Mouse (Mus musculus) heart, embryonic 14.5 days (tissue): Measurements from ENCODE around the gene Lrrc2. TPM values are rescaled to one million over a fixed set of nuclear protein-coding genes. Genes with fewer than 3 reads are reported as not detected.

ENCODE experiments used
- ATAC-seq: fragments of 200-750 bp; cut with Nextera tagmentation; 2 replicates; pipeline ENCODE4 v1.8.0; 2017; ENCODE audit warnings: low read depth, moderate TSS enrichment; ENCODE audit not compliant: insufficient number of reproducible peaks, insufficient read depth, low FRiP score
- H3K27ac ChIP-seq, 2 experiments: fragments of 200-500 bp in 1 of 2; fragments of 300-500 bp in 1 of 2; sonication (generic) in 1 of 2; replicated peaks in 1 of 2; 2 replicates each; pipeline ENCODE4 v1.5.1; 2012 to 2014; ENCODE audit warnings: low read depth in 2 of 2, low read length in 2 of 2, control low read depth in 1 of 2, mild to moderate bottlenecking in 1 of 2, mixed read lengths in 1 of 2; ENCODE audit not compliant: control insufficient read depth in 1 of 2, insufficient read depth in 1 of 2
- H3K27me3 ChIP-seq: fragments of 300-500 bp; sonication (generic); 2 replicates; pipeline ENCODE4 v1.6.1; 2014; ENCODE audit warnings: mild to moderate bottlenecking, low read length, control low read depth; ENCODE audit not compliant: control insufficient read depth, insufficient read depth
- H3K36me3 ChIP-seq: fragments of 300-500 bp; sonication (generic); 2 replicates; pipeline ENCODE4 v1.6.1; 2014; ENCODE audit warnings: mild to moderate bottlenecking, control low read depth, low read length, mixed read lengths; ENCODE audit not compliant: control insufficient read depth, insufficient read depth
- H3K4me1 ChIP-seq, 2 experiments: fragments of 200-500 bp in 1 of 2; fragments of 300-500 bp in 1 of 2; sonication (generic) in 1 of 2; 2 replicates each; pipeline ENCODE4 v1.6.1; 2012 to 2014; ENCODE audit warnings: low read length in 2 of 2, control low read depth in 1 of 2, mixed read lengths in 1 of 2; ENCODE audit not compliant: control insufficient read depth in 2 of 2, insufficient read depth in 2 of 2
- H3K4me2 ChIP-seq: fragments of 300-500 bp; sonication (generic); 2 replicates; pipeline ENCODE4 v1.6.1; 2014; ENCODE audit warnings: mild to moderate bottlenecking, low read length
- H3K4me3 ChIP-seq, 2 experiments: fragments of 200-500 bp in 1 of 2; fragments of 300-500 bp in 1 of 2; sonication (generic) in 1 of 2; 2 replicates each; pipeline ENCODE4 v1.5.1; 2012 to 2014; ENCODE audit warnings: low read length in 2 of 2, mild to moderate bottlenecking in 2 of 2, control low read depth in 1 of 2, low read depth in 1 of 2, moderate library complexity in 1 of 2; ENCODE audit not compliant: control insufficient read depth in 1 of 2, insufficient read depth in 1 of 2
- H3K9ac ChIP-seq: fragments of 300-500 bp; sonication (generic); 2 replicates; pipeline ENCODE4 v1.6.1; 2014; ENCODE audit warnings: mild to moderate bottlenecking, low read length
- H3K9me3 ChIP-seq: fragments of 300-500 bp; sonication (generic); 2 replicates; pipeline ENCODE4 v1.6.1; 2016; ENCODE audit warnings: low read length, control low read depth; ENCODE audit not compliant: control insufficient read depth
- WGBS: fragments of 180-500 bp; shearing (Covaris S2); extraction: QIAGEN DNeasy Blood & Tissue Kit; methylation state at CpG from one replicate; pipeline ENCODE4 v1.1.7; 2014; 5-methylcytosine and 5-hydroxymethylcytosine counted together
- polyA plus RNA-seq: library from polyadenylated mRNA; unstranded; fragments of >200 nt; fragmentation: Nextera tagmentation; extraction: Ambion mirVana; gene quantifications from 2 replicates; pipeline ENCODE4 v1.2.1, GENCODE M21; 2014

Gene Lrrc2
- polyA plus RNA-seq: 5.0 and 5.4 TPM in 2 replicates

GRCm38 (mm10) chr9:110951397-110951796, at the start of gene Lrrc2:
Gene Lrrc2, plus strand, starts transcription at chr9:110951545.
- 57% methylated on average over 11 of the region's 11 CpGs for WGBS
- peaks cover 16 to 34% of the 10 kb centered on the region in 2 experiments for H3K4me1 ChIP-seq
- H3K4me3 ChIP-seq: no peak within 1 kb of the TSS
- H3K27me3 ChIP-seq: 0 out of 2 replicates have a peak, but pooled peaks cover 8% of the 10 kb centered on the region
- no peak within 1 kb of the TSS for H3K4me2 ChIP-seq
- no peaks in the 10 kb centered on the region for H3K36me3 ChIP-seq
- H3K27ac ChIP-seq: peak within 1 kb of the TSS; percentile 9 to 12; a peak in 1 of 4 replicates
- no peak for ATAC-seq
- no peaks in the 10 kb centered on the region for H3K9me3 ChIP-seq
- no peak within 1 kb of the TSS for H3K9ac ChIP-seq

- WGBS: 59% methylated on average over 4 of the region's 4 CpGs
- H3K4me2 ChIP-seq: no peak overlapping the region
- no peaks in the 10 kb centered on the region for H3K27me3 ChIP-seq
- H3K36me3 ChIP-seq: no peaks in the 10 kb centered on the region
- no peak for ATAC-seq
- no peak overlapping the region for H3K27ac ChIP-seq
- peaks cover 3% of the 10 kb centered on the region; the same call in 1 of the 2 replicates for H3K9me3 ChIP-seq
- H3K4me3 ChIP-seq: no peak overlapping the region
- H3K9ac ChIP-seq: no peak overlapping the region
- no peaks in the 10 kb centered on the region; a peak in 1 of 4 replicates for H3K4me1 ChIP-seq
Measured at GRCm38 (mm10) chr9:110902271-110902670, 49.1 kb upstream of the Lrrc2 start.

- Histone ChIP-seq H3K36me3 (no peaks in the 10 kb centered on the region), H3K4me2 (no peak overlapping the region), H3K27me3 (no peaks in the 10 kb centered on the region), H3K9ac (no peak overlapping the region), H3K4me3 (no peak overlapping the region), H3K9me3 (peaks cover 4% of the 10 kb centered on the region; the same call in 1 of the 2 replicates), H3K27ac (no peak overlapping the region), H3K4me1 (no peaks in the 10 kb centered on the region)
- 83% methylated on average over 11 of the region's 11 CpGs for WGBS
- no peak for ATAC-seq
Measured at GRCm38 (mm10) chr9:110907201-110907837, 44.0 kb upstream of the Lrrc2 start.

GRCm38 (mm10) chr9:110907838-110908630, 43.3 kb upstream of the Lrrc2 start:
- Histone ChIP-seq H3K4me2 (no peak overlapping the region), H3K27me3 (no peaks in the 10 kb centered on the region), H3K4me3 (no peak overlapping the region), H3K4me1 (no peaks in the 10 kb centered on the region), H3K27ac (no peak overlapping the region), H3K9me3 (peaks cover 4% of the 10 kb centered on the region; the same call in 1 of the 2 replicates), H3K36me3 (no peaks in the 10 kb centered on the region), H3K9ac (no peak overlapping the region)
- ATAC-seq: no peak
- WGBS: 75% methylated on average over 4 of the region's 4 CpGs

GRCm38 (mm10) chr9:110908631-110909016, 42.7 kb upstream of the Lrrc2 start:
- no peaks in the 10 kb centered on the region for H3K4me1 ChIP-seq
- no peak overlapping the region for H3K9ac ChIP-seq
- no peak overlapping the region for H3K4me3 ChIP-seq
- peaks cover 4% of the 10 kb centered on the region; the same call in 1 of the 2 replicates for H3K9me3 ChIP-seq
- 90% methylated on average over 3 of the region's 3 CpGs for WGBS
- H3K27ac ChIP-seq: no peak overlapping the region
- H3K4me2 ChIP-seq: no peak overlapping the region
- no peaks in the 10 kb centered on the region for H3K36me3 ChIP-seq
- ATAC-seq: no peak
- H3K27me3 ChIP-seq: no peaks in the 10 kb centered on the region

GRCm38 (mm10) chr9:110909371-110909967, 41.9 kb upstream of the Lrrc2 start:
- H3K36me3 ChIP-seq: no peaks in the 10 kb centered on the region
- no peak overlapping the region for H3K4me3 ChIP-seq
- 70% methylated on average over 6 of the region's 6 CpGs for WGBS
- no peaks in the 10 kb centered on the region for H3K27me3 ChIP-seq
- no peak for ATAC-seq
- no peaks in the 10 kb centered on the region for H3K4me1 ChIP-seq
- H3K27ac ChIP-seq: no peak overlapping the region
- peaks cover 4% of the 10 kb centered on the region; the same call in 1 of the 2 replicates for H3K9me3 ChIP-seq
- H3K4me2 ChIP-seq: no peak overlapping the region
- no peak overlapping the region for H3K9ac ChIP-seq

GRCm38 (mm10) chr9:110914631-110915236, 36.6 kb upstream of the Lrrc2 start:
- Histone ChIP-seq H3K9me3 (no peaks in the 10 kb centered on the region), H3K4me1 (no peaks in the 10 kb centered on the region; a peak in 1 of 4 replicates), H3K4me3 (no peak overlapping the region), H3K9ac (no peak overlapping the region), H3K27me3 (no peaks in the 10 kb centered on the region), H3K4me2 (peak overlapping the region; percentile 25; the same call in 1 of the 2 replicates), H3K36me3 (no peaks in the 10 kb centered on the region), H3K27ac (no peak overlapping the region)
- WGBS: 46% methylated on average over 21 of the region's 21 CpGs
- no peak for ATAC-seq
